Mouse (Mus musculus) limb, embryonic 12.5 days (tissue): ENCODE data around the gene Galnt2. TPM values are rescaled to one million over a fixed set of nuclear protein-coding genes. Genes with fewer than 3 reads are reported as not detected.
A peak's percentile ranks its signal among the peaks of the same experiment; 100 is the strongest.

Experiments
- ATAC-seq: fragments of 200-750 bp; cut with Nextera tagmentation; 2 replicates; pipeline ENCODE4 v1.8.0; 2017; ENCODE audit warnings: low read depth, moderate TSS enrichment; ENCODE audit not compliant: insufficient number of reproducible peaks, insufficient read depth, low FRiP score, low TSS enrichment
- H3K27ac ChIP-seq: fragments of 300-500 bp; sonication (generic); 2 replicates; pipeline ENCODE4 v1.5.1; 2016; ENCODE audit warnings: mild to moderate bottlenecking, moderate library complexity
- H3K27me3 ChIP-seq: fragments of 300-500 bp; sonication (generic); 2 replicates; pipeline ENCODE4 v1.6.1; 2016; ENCODE audit warnings: mild to moderate bottlenecking, moderate library complexity
- H3K36me3 ChIP-seq: fragments of 300-500 bp; sonication (generic); 2 replicates; pipeline ENCODE4 v1.6.1; 2016; ENCODE audit warnings: mild to moderate bottlenecking, moderate library complexity
- H3K4me1 ChIP-seq: fragments of 300-500 bp; sonication (generic); replicated peaks from 2 replicates; pipeline ENCODE4 v1.6.1; 2016
- H3K4me2 ChIP-seq: fragments of 300-500 bp; sonication (generic); 2 replicates; pipeline ENCODE4 v1.6.1; 2016; ENCODE audit warnings: mild to moderate bottlenecking, moderate library complexity
- H3K4me3 ChIP-seq: fragments of 300-500 bp; sonication (generic); replicated peaks from 2 replicates; pipeline ENCODE4 v1.5.1; 2016; ENCODE audit warnings: mild to moderate bottlenecking
- H3K9ac ChIP-seq: fragments of 300-500 bp; sonication (generic); replicated peaks from 2 replicates; pipeline ENCODE4 v1.6.1; 2016; ENCODE audit warnings: mild to moderate bottlenecking, moderate library complexity
- H3K9me3 ChIP-seq: fragments of 300-500 bp; sonication (generic); 2 replicates; pipeline ENCODE4 v1.6.1; 2016; ENCODE audit warnings: mild to moderate bottlenecking, moderate library complexity
- WGBS: fragments of 180-500 bp; shearing (Covaris S2); methylation state at CpG from one replicate; pipeline ENCODE4 v1.1.7; 2016; 5-methylcytosine and 5-hydroxymethylcytosine counted together
- polyA plus RNA-seq: library from polyadenylated mRNA; unstranded; fragments of >200 nt; fragmentation: Nextera tagmentation; extraction: Ambion mirVana; gene quantifications from 2 replicates; pipeline ENCODE4 v1.2.1, GENCODE M21; 2016

Galnt2 gene
- polyA plus RNA-seq, 1 experiment from 2014 or later = 64.3 TPM

- WGBS = 84% methylated on average over 7 of the region's 7 CpGs
- peaks cover 17% of the 10 kb centered on the region for H3K4me1 ChIP-seq
- H3K9me3 ChIP-seq = no peaks in the 10 kb centered on the region
- H3K27ac ChIP-seq = no peak overlapping the region
- no peak for ATAC-seq
- H3K4me3 ChIP-seq = no peak overlapping the region
- H3K9ac ChIP-seq = no peak overlapping the region
- no peaks in the 10 kb centered on the region for H3K36me3 ChIP-seq
- H3K27me3 ChIP-seq = peaks cover 3% of the 10 kb centered on the region; the same call in 1 of the 2 replicates
- no peak overlapping the region for H3K4me2 ChIP-seq
These were observed 33.0 kb upstream of the Galnt2 start for GRCm38 (mm10) chr8:124198230-124198629.

- H3K9ac ChIP-seq = no peak overlapping the region
- no peak for ATAC-seq
- H3K4me1 ChIP-seq = peaks cover 17% of the 10 kb centered on the region
- no peak overlapping the region for H3K4me2 ChIP-seq
- H3K36me3 ChIP-seq = no peaks in the 10 kb centered on the region
- H3K27me3 ChIP-seq = no peaks in the 10 kb centered on the region; the same call in 1 of the 2 replicates
- WGBS = 70% methylated on average over 7 of the region's 7 CpGs
- no peak overlapping the region for H3K4me3 ChIP-seq
- H3K9me3 ChIP-seq = no peaks in the 10 kb centered on the region
- no peak overlapping the region for H3K27ac ChIP-seq
These were observed 30.8 kb upstream of the Galnt2 start for GRCm38 (mm10) chr8:124200400-124200799.

DNA sequence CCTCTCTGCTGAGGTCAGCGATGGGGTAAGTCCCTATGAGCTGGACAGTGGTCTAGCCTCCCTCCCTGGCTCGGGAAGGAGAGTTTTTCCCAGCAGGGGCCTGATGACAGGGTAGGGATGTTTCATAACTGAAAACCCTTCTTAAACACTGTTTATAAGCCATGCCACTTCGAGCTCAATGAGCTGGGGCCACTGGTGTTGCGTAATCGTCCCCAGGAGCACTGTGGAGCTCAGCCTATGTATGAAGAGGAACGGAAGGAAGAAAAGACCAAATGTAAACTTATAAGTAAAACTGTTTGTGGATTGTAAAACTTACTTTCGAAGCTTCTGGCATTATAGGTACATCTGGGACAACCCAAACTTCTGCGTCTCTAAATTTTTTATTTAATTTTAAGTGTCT lies 29.5 kb upstream of the Galnt2 start:
- Histone ChIP-seq H3K4me3 (no peak overlapping the region), H3K9ac (no peak overlapping the region), H3K9me3 (no peaks in the 10 kb centered on the region), H3K4me2 (no peak overlapping the region), H3K36me3 (no peaks in the 10 kb centered on the region), H3K27ac (no peak overlapping the region), H3K27me3 (no peaks in the 10 kb centered on the region; the same call in 1 of the 2 replicates), H3K4me1 (peaks cover 7% of the 10 kb centered on the region)
- no peak for ATAC-seq
- WGBS = 86% methylated on average over 8 of the region's 8 CpGs

- no peak for ATAC-seq
- no peaks in the 10 kb centered on the region for H3K4me1 ChIP-seq
- no peaks in the 10 kb centered on the region for H3K9me3 ChIP-seq
- no peaks in the 10 kb centered on the region for H3K36me3 ChIP-seq
- 91% methylated on average over 5 of the region's 5 CpGs for WGBS
- H3K27ac ChIP-seq = no peak overlapping the region
- H3K27me3 ChIP-seq = no peaks in the 10 kb centered on the region; the same call in 1 of the 2 replicates
- H3K4me2 ChIP-seq = no peak overlapping the region
- no peak overlapping the region for H3K9ac ChIP-seq
- no peak overlapping the region for H3K4me3 ChIP-seq
These were observed 28.3 kb upstream of the Galnt2 start for GRCm38 (mm10) chr8:124202895-124203294.

DNA sequence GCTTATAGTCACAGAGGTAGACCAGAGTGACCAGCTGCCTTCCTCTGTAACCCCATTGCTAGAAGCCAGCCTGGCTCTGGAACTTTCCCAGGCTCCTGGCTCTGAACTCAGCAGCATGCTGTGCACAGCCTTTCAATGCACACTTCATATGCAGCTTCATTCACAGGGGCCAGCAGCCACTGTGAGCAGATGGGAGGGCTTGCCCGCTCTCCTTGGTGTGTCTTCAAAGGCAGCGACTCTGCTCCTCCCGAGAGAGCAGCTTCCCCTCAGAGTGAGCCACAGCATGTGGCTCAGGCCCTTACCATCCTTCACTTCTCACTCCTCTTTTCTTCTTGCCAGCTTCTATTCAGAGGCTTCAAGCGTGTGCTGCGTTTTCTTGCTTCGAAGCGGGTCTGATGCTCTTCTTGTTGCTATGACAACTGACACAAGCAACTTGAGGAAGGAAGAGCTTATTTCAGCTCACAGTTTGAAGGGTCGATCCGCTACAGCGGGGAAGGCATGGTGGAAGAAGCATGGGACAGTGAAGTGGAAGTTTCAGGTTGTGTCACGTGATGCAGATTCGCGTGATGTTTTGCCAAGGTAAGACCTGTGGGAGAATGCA lies 27.1 kb upstream of the Galnt2 start:
- WGBS = 89% methylated on average over 13 of the region's 13 CpGs
- H3K9me3 ChIP-seq = no peaks in the 10 kb centered on the region
- no peaks in the 10 kb centered on the region; the same call in 1 of the 2 replicates for H3K27me3 ChIP-seq
- no peak overlapping the region for H3K9ac ChIP-seq
- no peaks in the 10 kb centered on the region for H3K36me3 ChIP-seq
- no peak for ATAC-seq
- H3K27ac ChIP-seq = no peak overlapping the region
- H3K4me2 ChIP-seq = no peak overlapping the region
- no peak overlapping the region for H3K4me3 ChIP-seq
- H3K4me1 ChIP-seq = no peaks in the 10 kb centered on the region

DNA sequence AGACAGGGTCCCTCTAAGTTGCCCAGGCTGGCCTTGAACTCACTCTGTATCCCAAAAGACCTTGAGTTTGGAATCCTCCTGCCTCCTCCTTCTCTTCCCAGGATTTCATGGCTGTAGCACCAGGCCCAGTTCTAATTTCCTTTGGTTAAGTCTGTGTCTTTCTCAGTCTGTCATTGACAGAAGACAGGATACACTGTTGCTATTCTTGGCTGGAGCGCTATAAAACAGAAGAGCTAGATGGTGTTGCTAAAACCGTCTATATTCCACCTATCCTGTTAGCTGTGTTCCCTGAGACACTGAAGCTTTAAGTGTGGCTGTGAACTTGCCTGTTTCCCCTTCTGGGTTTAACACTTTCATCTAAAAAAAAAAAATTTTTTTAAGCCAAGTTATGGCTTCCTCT lies 19.0 kb upstream of the Galnt2 start:
- no peak for ATAC-seq
- Histone ChIP-seq H3K4me1 (no peaks in the 10 kb centered on the region), H3K9me3 (no peaks in the 10 kb centered on the region), H3K4me3 (no peak overlapping the region), H3K36me3 (no peaks in the 10 kb centered on the region), H3K9ac (no peak overlapping the region), H3K27ac (no peak overlapping the region), H3K27me3 (no peaks in the 10 kb centered on the region; the same call in 1 of the 2 replicates), H3K4me2 (no peak overlapping the region)
- 55% methylated on average over 2 of the region's 2 CpGs for WGBS

DNA sequence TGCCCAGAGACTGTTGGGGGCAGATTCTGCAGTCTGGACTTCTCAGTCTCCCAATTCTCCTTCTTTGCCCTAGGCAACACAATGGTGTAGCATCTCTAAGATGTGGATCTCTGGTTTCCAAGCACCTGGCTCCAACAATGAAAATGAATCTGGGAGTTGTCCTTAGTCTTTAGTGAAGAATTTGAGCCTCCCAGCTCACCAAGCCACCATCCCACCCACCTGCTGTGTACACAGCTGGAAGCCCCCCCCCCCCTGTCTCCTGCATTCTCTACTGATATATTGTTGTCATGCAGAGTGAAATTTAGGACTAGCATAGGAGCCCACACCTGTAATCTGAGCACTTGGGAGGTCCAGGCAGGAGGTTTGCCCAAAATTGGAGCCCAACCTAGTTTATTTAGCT lies 14.2 kb upstream of the Galnt2 start:
- Histone ChIP-seq H3K27ac (no peak overlapping the region), H3K4me2 (no peak overlapping the region), H3K4me3 (no peak overlapping the region), H3K27me3 (no peaks in the 10 kb centered on the region; the same call in 1 of the 2 replicates), H3K36me3 (no peaks in the 10 kb centered on the region), H3K9me3 (no peaks in the 10 kb centered on the region), H3K9ac (no peak overlapping the region), H3K4me1 (peaks cover 19% of the 10 kb centered on the region)
- ATAC-seq = no peak

- Histone ChIP-seq H3K4me2 (no peak overlapping the region), H3K4me3 (no peak overlapping the region), H3K4me1 (peaks cover 21% of the 10 kb centered on the region), H3K9me3 (no peaks in the 10 kb centered on the region), H3K27ac (no peak overlapping the region), H3K9ac (no peak overlapping the region), H3K27me3 (peaks cover 3% of the 10 kb centered on the region), H3K36me3 (no peaks in the 10 kb centered on the region)
- ATAC-seq = no peak
- WGBS = 65% methylated on average over 2 of the region's 2 CpGs
These were observed 1.3 kb upstream of the Galnt2 start for GRCm38 (mm10) chr8:124229883-124230282.

DNA sequence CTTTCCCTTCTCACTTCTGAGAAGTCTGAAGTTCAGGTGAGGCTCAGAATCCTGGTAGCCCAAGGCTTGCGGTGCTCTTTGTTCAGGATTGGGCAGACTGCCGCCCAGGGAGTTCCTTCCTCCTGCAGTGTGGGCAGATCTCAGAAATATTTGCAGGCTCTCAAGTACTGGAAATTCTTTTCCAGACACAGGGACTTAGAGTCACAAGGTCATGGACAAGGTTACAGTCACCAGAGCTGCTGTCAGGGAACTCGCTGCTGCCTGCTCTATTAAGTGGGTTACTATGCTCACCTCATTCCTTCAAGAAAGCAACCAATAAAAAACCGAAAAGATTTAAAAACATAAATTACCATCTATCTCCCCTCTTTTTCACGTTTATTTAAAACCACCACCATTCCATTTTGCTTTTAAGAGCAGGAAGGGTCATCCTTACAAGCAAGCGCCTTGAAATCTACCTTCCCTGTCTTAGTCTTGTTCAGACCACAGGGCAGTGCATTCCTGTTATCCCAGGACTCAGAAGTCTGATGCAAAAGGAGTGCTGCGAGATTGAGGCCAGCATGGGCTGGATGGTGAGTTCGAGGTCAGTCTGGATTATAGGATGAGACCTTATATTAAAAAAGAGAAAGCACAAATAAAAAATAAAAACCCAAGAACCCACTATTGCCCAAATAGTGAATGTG lies 555 bp upstream of the Galnt2 start:
- H3K36me3 ChIP-seq = no peaks in the 10 kb centered on the region
- H3K4me3 ChIP-seq = peak overlapping the region; percentile 91
- no peak overlapping the region for H3K27ac ChIP-seq
- H3K27me3 ChIP-seq = peaks cover 3% of the 10 kb centered on the region
- ATAC-seq = no peak; the same call in 1 of the 2 replicates
- no peaks in the 10 kb centered on the region for H3K9me3 ChIP-seq
- H3K9ac ChIP-seq = no peak overlapping the region
- 53% methylated on average over 8 of the region's 8 CpGs for WGBS
- peaks cover 21% of the 10 kb centered on the region for H3K4me1 ChIP-seq
- peak overlapping the region; percentile 98 for H3K4me2 ChIP-seq

DNA sequence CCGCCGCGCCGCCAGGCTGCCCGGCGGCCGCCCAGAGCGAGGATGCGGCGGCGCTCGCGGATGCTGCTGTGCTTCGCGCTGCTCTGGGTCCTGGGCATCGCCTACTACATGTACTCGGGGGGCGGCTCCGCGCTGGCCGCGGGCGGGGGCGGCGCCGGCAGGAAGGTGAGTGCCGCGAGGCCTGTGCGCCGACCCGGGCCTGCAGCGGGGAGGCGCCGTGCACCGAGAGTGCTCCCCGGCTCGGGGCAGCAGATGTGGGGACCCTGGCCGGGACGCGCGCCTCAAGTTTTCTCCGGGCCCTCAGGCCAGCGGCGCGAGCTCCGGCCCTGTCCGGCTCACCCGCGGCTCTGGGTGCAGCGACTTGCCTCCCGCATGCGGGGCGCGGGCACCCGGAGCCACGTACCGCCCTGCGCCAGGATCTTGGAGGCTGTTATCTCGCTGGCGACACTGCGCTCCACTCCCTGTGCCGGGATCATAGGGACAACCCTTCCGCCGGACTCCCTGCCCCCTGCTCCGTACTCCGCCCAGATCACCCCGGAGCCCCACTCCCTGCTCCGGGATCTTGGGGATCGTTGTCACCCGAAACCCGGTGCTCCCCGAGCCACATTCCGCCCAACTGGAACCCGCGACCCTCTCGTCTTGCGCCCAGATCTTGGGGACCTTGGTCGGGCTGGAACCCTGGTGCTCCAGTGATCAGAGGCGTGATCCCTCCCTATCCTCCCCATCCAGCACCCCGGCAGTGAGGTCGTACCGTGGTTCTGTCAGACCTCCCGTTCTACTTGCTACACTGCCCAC lies 491 bp downstream of the Galnt2 start:
- H3K4me2 ChIP-seq = peak overlapping the region; percentile 98
- H3K4me3 ChIP-seq = peak overlapping the region; percentile 91
- peaks cover 21% of the 10 kb centered on the region for H3K4me1 ChIP-seq
- under 1% methylated on average over 83 of the region's 83 CpGs for WGBS
- peak overlapping the region; percentile 88 for H3K9ac ChIP-seq
- no peaks in the 10 kb centered on the region for H3K9me3 ChIP-seq
- H3K27ac ChIP-seq = peak overlapping the region; percentile 72
- H3K27me3 ChIP-seq = peaks cover 3% of the 10 kb centered on the region
- H3K36me3 ChIP-seq = no peaks in the 10 kb centered on the region
- ATAC-seq = peak; percentile 74

- no peak for ATAC-seq
- WGBS = 4% methylated on average over 18 of the region's 18 CpGs
- Histone ChIP-seq H3K4me2 (peak overlapping the region; percentile 98), H3K4me1 (peaks cover 21% of the 10 kb centered on the region), H3K27ac (no peak overlapping the region), H3K4me3 (peak overlapping the region; percentile 91), H3K36me3 (no peaks in the 10 kb centered on the region), H3K27me3 (peaks cover 3% of the 10 kb centered on the region), H3K9ac (peak overlapping the region; percentile 88), H3K9me3 (no peaks in the 10 kb centered on the region)
These were observed 1.0 kb downstream of the Galnt2 start for GRCm38 (mm10) chr8:124232280-124232600.
